Mouse (Mus musculus): ENCODE measurements around the gene Plppr3. TPM values are rescaled to one million over a fixed set of nuclear protein-coding genes. Genes with fewer than 3 reads are reported as not detected.

The Plppr3 gene
- polyA plus RNA-seq (2011; ENCODE audit: insufficient read depth, insufficient read length, low replicate concordance, missing spikeins): 16.4 and 32.4 TPM in 2 replicates

GRCm38 (mm10) chr10:79874290-79874862 lies at the start of gene Plppr3, which contains the start of gene Prtn3:
Gene Plppr3 (minus strand): TSS chr10:79874634.
Gene Prtn3 (plus strand): TSS chr10:79874476.
- under 1% methylated on average over 57 of the region's 57 CpGs for WGBS
- 0 out of 2 replicates have a peak, but pooled peaks have one; percentile 2 for TF ChIP-seq POLR2A (IDR thresholded peaks at IDR 0.05; ENCODE audit: borderline replicate concordance, control insufficient read depth, low read depth, low read length)
- no peak for TF ChIP-seq CTCF (IDR thresholded peaks at IDR 0.05; ENCODE audit: control insufficient read depth, insufficient read depth, low read length)
- Histone ChIP-seq H3K4me1 (ENCODE audit: control insufficient read depth, insufficient read depth, low read length) (peaks cover 7% of the 10 kb centered on the region), H3K4me3 (replicated peaks; ENCODE audit: control insufficient read depth, low read depth, low read length) (peak within 1 kb of the TSS; percentile 78), H3K27ac (ENCODE audit: control insufficient read depth, insufficient read depth, low read depth, low read length, poor library complexity) (peak within 1 kb of the TSS; percentile 50)

DNA sequence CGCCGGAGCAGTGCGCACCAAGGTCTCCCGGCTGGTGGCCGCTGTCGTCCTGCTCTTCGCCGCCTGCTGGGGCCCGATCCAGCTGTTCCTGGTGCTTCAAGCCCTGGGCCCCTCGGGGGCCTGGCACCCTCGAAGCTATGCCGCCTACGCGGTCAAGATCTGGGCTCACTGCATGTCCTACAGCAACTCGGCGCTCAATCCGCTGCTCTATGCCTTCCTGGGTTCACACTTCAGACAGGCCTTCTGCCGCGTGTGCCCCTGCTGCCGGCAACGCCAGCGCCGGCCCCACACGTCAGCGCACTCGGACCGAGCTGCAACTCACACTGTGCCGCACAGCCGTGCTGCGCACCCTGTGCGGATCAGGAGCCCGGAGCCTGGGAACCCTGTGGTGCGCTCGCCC lies 47.1 kb upstream of the Plppr3 start:
- WGBS: 23% methylated on average over 34 of the region's 34 CpGs
- H3K4me1 ChIP-seq (ENCODE audit: control insufficient read depth, insufficient read depth, low read length): peaks cover 3% of the 10 kb centered on the region; the same call in 1 of the 2 replicates
- H3K27ac ChIP-seq (ENCODE audit: control insufficient read depth, insufficient read depth, low read depth, low read length, poor library complexity): no peak overlapping the region
- TF ChIP-seq POLR2A (IDR thresholded peaks at IDR 0.05; ENCODE audit: borderline replicate concordance, control insufficient read depth, low read depth, low read length): no peak
- no peak for TF ChIP-seq CTCF (IDR thresholded peaks at IDR 0.05; ENCODE audit: control insufficient read depth, insufficient read depth, low read length)
- no peak overlapping the region for H3K4me3 ChIP-seq (replicated peaks; ENCODE audit: control insufficient read depth, low read depth, low read length)

GRCm38 (mm10) chr10:79920958-79921535 lies 46.6 kb upstream of the Plppr3 start, which contains the start of gene R3hdm4:
Gene R3hdm4 (minus strand): TSS chr10:79921208.
- Histone ChIP-seq H3K4me1 (ENCODE audit: control insufficient read depth, insufficient read depth, low read length) (peaks cover 3% of the 10 kb centered on the region; the same call in 1 of the 2 replicates), H3K4me3 (replicated peaks; ENCODE audit: control insufficient read depth, low read depth, low read length) (no peak within 1 kb of the TSS), H3K27ac (ENCODE audit: control insufficient read depth, insufficient read depth, low read depth, low read length, poor library complexity) (no peak within 1 kb of the TSS)
- WGBS: 14% methylated on average over 41 of the region's 41 CpGs
- TF ChIP-seq POLR2A (IDR thresholded peaks at IDR 0.05; ENCODE audit: borderline replicate concordance, control insufficient read depth, low read depth, low read length) (no peak), CTCF (IDR thresholded peaks at IDR 0.05; ENCODE audit: control insufficient read depth, insufficient read depth, low read length) (no peak)

GRCm38 (mm10) chr10:79920056-79920890 lies 45.8 kb upstream of the Plppr3 start:
- TF ChIP-seq POLR2A (IDR thresholded peaks at IDR 0.05; ENCODE audit: borderline replicate concordance, control insufficient read depth, low read depth, low read length) (no peak), CTCF (IDR thresholded peaks at IDR 0.05; ENCODE audit: control insufficient read depth, insufficient read depth, low read length) (no peak)
- H3K4me3 ChIP-seq (replicated peaks; ENCODE audit: control insufficient read depth, low read depth, low read length): no peak overlapping the region
- 56% methylated on average over 26 of the region's 26 CpGs for WGBS
- peaks cover 5% of the 10 kb centered on the region for H3K4me1 ChIP-seq (ENCODE audit: control insufficient read depth, insufficient read depth, low read length)
- H3K27ac ChIP-seq (ENCODE audit: control insufficient read depth, insufficient read depth, low read depth, low read length, poor library complexity): no peak overlapping the region

DNA sequence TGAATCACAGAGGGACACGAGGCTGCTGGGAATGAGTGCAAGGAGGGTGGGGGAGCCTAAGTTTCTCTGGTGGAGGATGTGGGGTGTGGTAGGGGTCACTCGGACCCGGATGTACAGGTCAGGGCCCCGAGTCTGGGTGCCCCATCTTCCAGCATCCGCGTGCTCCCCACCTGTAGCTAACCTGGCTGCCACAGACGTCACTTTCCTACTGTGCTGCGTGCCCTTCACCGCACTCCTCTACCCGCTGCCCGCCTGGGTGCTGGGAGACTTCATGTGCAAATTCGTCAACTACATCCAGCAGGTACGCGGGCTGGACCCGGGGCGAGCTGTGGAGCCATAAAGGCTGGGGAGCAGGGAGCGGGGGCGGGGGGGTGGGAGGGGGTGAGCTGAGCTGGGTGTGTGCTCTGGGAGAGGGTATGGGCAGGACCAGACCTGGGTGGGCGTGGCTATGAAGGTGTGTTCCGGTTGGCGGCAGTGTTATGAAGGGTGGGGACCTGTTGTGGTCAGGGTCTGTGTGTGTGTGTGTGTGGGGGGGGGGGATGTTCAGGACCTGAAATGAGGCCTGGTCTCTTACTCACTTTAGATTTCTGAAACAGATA lies 44.9 kb upstream of the Plppr3 start:
- H3K27ac ChIP-seq (ENCODE audit: control insufficient read depth, insufficient read depth, low read depth, low read length, poor library complexity): no peak overlapping the region
- H3K4me3 ChIP-seq (replicated peaks; ENCODE audit: control insufficient read depth, low read depth, low read length): no peak overlapping the region
- H3K4me1 ChIP-seq (ENCODE audit: control insufficient read depth, insufficient read depth, low read length): peaks cover 5% of the 10 kb centered on the region
- no peak for TF ChIP-seq CTCF (IDR thresholded peaks at IDR 0.05; ENCODE audit: control insufficient read depth, insufficient read depth, low read length)
- WGBS: 43% methylated on average over 21 of the region's 21 CpGs

- TF ChIP-seq POLR2A (IDR thresholded peaks at IDR 0.05; ENCODE audit: borderline replicate concordance, control insufficient read depth, low read depth, low read length): no peak
- TF ChIP-seq CTCF (IDR thresholded peaks at IDR 0.05; ENCODE audit: control insufficient read depth, insufficient read depth, low read length): no peak
- 55% methylated on average over 35 of the region's 35 CpGs for WGBS
- no peak overlapping the region for H3K4me3 ChIP-seq (replicated peaks; ENCODE audit: control insufficient read depth, low read depth, low read length)
- H3K27ac ChIP-seq (ENCODE audit: control insufficient read depth, insufficient read depth, low read depth, low read length, poor library complexity): no peak overlapping the region
- peaks cover 5% of the 10 kb centered on the region for H3K4me1 ChIP-seq (ENCODE audit: control insufficient read depth, insufficient read depth, low read length)
Observed at GRCm38 (mm10) chr10:79918231-79919078, 44.0 kb upstream of the Plppr3 start.

- no peak overlapping the region for H3K27ac ChIP-seq (ENCODE audit: control insufficient read depth, insufficient read depth, low read depth, low read length, poor library complexity)
- WGBS: 73% methylated on average over 5 of the region's 5 CpGs
- no peak for TF ChIP-seq CTCF (IDR thresholded peaks at IDR 0.05; ENCODE audit: control insufficient read depth, insufficient read depth, low read length)
- no peak for TF ChIP-seq POLR2A (IDR thresholded peaks at IDR 0.05; ENCODE audit: borderline replicate concordance, control insufficient read depth, low read depth, low read length)
- H3K4me3 ChIP-seq (replicated peaks; ENCODE audit: control insufficient read depth, low read depth, low read length): peak overlapping the region; percentile 96
- H3K4me1 ChIP-seq (ENCODE audit: control insufficient read depth, insufficient read depth, low read length): peaks cover 5% of the 10 kb centered on the region
Observed at GRCm38 (mm10) chr10:79917532-79918100, 43.2 kb upstream of the Plppr3 start.

All from bone marrow, adult 2 months (tissue).